Mouse (Mus musculus) olfactory bulb, adult 2 months (tissue): Measurements from ENCODE around the gene Abi2.

Experiments
- CTCF ChIP-seq: fragments of 200-500 bp; IDR thresholded peaks from 2 replicates; pipeline ENCODE4 v1.5.1; 2012; ENCODE audit warnings: low read depth, mild to moderate bottlenecking, low read length, moderate library complexity; ENCODE audit not compliant: insufficient read depth
- POLR2A ChIP-seq: fragments of 200-500 bp; IDR thresholded peaks from 2 replicates; pipeline ENCODE4 v1.6.1; 2012; ENCODE audit warnings: mild to moderate bottlenecking, low read depth, low read length, moderate library complexity; ENCODE audit not compliant: insufficient read depth

DNA sequence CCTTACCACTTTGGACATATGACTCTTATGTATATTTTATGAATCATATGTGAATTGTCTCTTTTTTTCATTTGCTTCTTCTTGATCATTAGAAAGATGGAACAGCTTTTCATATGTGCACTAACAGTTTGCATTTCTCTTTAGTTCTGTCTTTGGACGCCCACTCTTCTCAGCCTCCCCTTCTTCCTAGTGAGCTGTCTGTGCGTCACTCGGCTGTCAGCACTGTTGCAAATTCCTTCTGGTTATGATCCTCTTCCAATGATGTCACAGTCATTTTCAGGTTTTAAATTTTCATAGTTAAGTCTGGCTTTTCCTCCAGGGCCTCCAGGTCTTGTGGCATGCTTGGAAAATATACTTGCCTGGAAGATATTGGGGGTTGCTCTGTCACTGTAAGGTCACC lies 27.5 kb upstream of the Abi2 start:
- no peak for TF ChIP-seq CTCF
- TF ChIP-seq POLR2A, result no peak
